Mouse (Mus musculus) embryo, embryonic 11 days (tissue): ENCODE results near the gene Cfap300.

Experiments used
- DNase-seq: peaks from one replicate; pipeline ENCODE4 v3.0.0-alpha.2; 2015

Cfap300 gene

DNA sequence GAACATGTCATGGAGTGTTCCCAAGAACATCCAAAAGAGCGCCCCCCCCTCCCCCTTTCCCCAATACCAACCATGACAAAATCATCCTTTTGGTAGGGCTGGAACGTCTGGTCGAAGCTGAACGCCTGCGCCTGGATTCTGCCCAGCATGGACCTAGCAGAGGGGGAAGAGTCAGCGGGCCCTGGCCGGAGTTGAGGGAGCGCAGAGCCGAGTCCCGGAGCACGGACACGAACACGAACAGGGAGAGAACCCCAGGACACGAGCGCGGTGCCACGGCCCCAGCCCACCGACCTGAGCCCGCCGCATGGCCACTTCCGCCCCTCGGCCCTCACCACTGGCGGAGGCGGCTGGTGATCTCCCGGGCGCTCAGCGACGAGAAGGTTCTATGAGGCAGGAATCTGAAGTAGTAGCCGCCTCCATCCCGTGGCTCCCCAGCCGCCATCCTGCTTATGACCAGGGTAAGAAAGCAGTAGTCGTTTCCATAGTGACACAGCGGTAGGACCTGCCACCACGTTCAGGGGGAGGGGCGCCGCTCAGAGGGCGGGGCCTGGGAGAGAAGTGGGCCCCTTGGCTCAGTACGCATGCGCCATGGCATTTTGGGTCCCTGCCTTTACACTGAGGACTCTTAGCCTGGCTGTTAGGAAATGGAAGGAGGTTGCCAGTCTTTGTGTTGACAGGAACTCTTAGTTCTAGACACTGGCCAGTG, at the start of gene Cfap300:
Gene Cfap300, minus strand, starts transcription at position 486 of the 706 bp plus-strand sequence.
- DNase-seq: peak; percentile 98

GRCm38 (mm10) chr9:8078882-8079281, 36.3 kb upstream of the Cfap300 start:
- DNase-seq: no peak

- DNase-seq: peak; percentile 18
Observed at GRCm38 (mm10) chr9:8074345-8074744, 31.7 kb upstream of the Cfap300 start.

GRCm38 (mm10) chr9:8073203-8073755, 30.7 kb upstream of the Cfap300 start:
- DNase-seq: no peak

- no peak for DNase-seq
Observed at GRCm38 (mm10) chr9:8059636-8060035, 17.0 kb upstream of the Cfap300 start.

- peak; percentile 12 for DNase-seq
Observed at GRCm38 (mm10) chr9:8054831-8055230, 12.2 kb upstream of the Cfap300 start.

- no peak for DNase-seq
Observed at GRCm38 (mm10) chr9:8043044-8043387, 393 bp upstream of the Cfap300 start.

GRCm38 (mm10) chr9:8035546-8035945, 7.1 kb downstream of the Cfap300 start:
- peak; percentile 39 for DNase-seq

GRCm38 (mm10) chr9:8035091-8035490, 7.5 kb downstream of the Cfap300 start:
- no peak for DNase-seq

DNA sequence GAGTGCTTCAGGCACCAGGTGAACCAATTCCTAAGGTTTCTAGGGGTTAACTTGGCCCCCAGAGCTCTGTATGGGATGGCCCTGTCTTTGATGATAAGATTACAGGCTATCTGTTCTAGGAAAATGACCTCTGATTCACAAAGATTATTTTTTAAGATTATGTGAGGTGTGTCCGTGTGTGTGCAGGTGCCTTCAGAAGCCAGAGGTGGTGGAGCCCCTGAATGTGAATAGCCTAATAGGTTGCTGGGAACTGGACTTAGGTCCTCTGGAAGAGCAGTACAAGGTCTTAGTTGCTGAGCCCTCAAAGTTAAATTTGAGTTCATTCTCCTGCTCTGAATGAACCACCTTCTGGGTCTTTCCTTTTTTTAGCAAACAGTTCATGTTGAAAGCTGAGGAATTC, 8.5 kb downstream of the Cfap300 start:
- DNase-seq: no peak

- no peak for DNase-seq
Observed at GRCm38 (mm10) chr9:8032847-8033246, 9.8 kb downstream of the Cfap300 start.

DNA sequence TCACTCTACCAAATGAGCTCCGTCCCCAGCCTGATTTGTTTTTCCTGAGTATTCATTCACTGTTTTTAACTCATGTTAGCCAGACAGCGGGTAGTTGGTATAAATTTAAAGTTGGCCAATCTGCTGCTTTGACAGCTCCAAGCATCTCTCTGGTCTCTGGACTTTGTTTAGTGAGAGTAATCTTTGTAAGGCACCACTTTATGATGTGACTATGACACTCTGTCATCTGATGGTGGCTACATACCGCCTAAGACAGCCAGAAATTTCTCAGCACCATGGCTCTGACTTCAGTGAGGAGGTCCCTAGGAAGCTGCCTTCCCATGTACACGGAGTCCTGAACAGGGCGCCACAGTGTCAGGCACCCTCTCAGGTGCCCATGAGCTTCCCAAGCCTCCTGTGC, 24.0 kb downstream of the Cfap300 start:
- DNase-seq: no peak

DNA sequence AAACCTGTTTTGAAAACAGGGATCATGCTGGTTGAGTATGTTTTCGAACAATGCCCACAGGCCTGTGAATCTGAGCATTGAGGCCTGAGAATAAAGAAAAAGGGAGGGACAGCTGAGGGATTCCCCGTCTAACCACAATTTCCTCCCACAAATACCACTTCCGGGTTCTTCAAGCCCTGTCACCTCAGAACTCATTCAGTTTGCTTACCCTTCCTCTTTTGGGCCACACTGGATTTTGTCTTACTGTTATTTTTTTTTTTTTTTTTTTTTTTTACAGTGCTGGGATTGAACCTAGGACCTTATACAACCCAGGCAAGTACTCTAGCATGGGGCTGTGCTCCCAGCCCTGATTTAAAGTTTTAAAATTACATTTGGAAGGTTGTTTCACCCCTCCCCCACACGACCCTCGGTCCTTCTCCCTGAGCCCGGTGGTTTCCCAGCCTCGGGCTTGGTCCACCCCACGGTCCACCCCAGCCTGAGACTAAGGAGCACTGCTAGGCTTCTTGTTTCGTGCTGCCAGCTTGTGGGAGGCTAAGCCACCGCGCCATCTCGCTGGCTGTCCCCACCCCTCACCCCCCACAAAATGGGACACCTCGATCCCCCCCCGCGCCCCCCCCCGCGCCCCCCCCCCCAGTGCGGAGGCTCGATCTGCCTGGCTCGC, 25.2 kb downstream of the Cfap300 start:
- no peak for DNase-seq

- DNase-seq: peak; percentile 95
Observed at GRCm38 (mm10) chr9:8004370-8004991, 38.1 kb downstream of the Cfap300 start, which contains the start of gene Yap1. Yap1 (minus strand) TSS chr9:8004596.

DNA sequence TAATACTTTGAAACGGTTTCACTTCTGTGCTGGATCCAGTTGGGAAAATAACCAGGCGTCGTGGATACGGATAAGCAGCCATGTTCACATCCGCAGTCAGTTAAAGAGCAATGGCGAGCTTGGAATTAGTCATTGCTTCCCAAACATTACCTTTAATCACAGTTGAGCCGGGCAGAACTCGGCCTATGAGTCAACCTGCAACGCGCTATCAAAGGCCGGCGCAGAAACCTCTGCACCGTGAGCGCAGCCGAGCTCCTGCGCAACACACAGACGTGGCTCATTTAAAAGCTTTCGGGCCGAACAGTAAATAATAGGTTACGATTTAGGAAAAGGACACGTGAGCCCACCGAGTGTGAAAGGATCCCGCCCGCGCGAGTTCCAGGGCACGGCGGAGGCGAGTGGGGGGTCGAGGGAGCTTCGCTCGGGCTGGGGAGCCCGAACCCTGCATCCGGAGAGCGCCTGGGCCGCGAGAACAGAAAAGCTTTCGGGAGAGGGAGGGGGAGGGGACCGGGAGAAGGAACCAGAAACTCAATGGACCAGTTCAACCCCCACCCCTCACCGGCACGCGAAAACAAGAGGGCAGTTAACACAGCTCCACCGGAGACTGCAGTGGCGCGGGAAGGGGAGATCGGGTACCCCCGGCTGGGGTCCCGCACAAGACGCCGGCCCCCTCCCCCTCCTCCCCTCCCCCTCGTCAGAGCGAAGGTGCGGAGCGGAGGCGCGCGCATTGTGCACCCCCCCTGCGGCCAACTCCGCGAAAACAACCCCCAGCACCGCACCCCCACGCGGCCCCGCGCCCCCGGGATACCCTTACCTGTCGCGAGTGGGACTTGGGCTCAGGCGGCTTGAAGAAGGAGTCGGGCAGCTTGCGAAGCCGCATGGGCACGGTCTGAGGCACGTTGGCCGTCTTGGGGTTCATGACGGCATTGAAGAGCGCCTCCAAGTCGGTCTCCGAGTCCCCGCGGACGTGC, 39.0 kb downstream of the Cfap300 start:
- peak; percentile 84 for DNase-seq

DNA sequence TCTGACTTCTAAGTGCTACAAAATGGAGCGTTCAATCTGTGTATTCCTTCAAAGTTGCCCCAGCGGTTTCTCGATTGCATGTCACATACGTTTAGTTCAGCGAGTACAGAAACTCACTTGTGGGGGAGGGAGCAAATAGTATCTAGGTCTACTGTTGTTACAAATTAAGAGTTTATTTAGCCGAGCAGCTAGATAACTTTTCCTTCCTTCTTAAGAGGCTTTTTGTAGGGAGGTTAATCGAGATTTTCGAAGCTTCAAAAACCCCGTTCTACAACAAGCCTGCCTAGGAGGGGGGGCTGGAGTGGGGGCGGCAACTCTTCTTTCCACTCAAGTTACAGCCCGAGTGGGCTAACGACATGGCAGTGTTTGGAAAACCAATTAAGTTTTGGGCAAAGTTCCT, 39.8 kb downstream of the Cfap300 start:
- peak; percentile 43 for DNase-seq

GRCm38 (mm10) chr9:8001352-8001751, 41.3 kb downstream of the Cfap300 start:
- no peak for DNase-seq

- no peak for DNase-seq
Observed at GRCm38 (mm10) chr9:7994275-7994674, 48.3 kb downstream of the Cfap300 start.

DNA sequence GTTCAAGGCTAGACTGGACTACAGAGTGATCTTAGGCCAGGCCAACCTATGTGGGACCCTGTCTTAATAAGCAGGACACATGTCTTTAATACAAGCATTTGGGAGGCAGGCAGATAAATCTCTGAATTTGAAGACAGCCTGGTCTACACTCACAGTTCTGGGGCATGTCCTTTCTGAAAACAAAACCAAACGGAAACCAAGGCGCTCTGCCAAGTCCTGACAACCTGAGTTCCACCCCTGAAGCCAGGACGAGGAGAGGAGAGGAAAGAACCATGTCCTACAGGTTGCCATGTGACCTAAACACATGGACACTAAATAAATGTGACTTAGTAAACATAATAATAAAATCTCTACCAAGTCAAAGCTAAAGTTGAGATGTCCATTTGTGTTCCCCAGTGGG, 50.0 kb downstream of the Cfap300 start:
- no peak for DNase-seq

GRCm38 (mm10) chr9:7990897-7991296, 51.7 kb downstream of the Cfap300 start:
- no peak for DNase-seq

DNA sequence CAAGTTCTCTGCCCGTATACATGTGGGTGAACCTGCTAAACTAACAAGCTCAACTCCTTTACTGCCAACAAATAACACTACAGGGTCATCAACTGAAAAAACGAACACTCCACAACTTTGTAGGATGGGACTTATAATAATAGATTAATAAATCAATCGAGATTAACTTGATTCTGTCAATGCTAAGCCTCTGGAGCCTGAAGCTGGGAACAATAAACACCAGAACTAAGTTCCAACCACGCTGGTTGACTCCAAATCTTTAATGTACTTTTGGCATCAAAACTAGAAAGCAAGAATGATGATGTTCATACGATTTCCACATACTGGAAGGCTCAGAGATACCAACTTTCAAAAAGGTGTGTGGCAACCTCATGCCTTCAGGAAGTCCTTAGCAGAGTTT, 55.5 kb downstream of the Cfap300 start:
- DNase-seq: no peak

GRCm38 (mm10) chr9:7984287-7984686, 58.3 kb downstream of the Cfap300 start:
- no peak for DNase-seq

DNA sequence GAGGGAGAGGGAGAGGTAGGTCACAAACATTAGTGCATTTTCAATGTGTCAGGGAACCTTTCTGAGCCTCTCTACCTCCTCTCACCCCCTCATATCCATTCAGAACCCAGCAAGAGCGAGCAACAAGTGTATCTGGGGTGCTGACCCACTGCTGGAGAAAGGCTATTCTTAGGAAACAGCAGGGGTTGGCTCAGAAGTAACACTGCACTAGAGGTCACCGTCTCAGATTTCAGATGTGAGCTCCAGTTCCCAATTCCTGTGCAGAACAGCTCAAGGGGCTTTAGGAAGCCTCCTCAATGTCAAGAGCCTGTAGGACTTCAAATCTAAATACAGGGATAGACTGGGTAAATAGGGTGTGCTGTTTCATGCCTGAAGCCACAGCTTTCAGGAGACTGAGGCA, 59.0 kb downstream of the Cfap300 start:
- DNase-seq: no peak
